Mouse (Mus musculus) stomach, postnatal 0 days (tissue): ENCODE results near the gene Rnf182.

Source experiments
- CTCF ChIP-seq: IDR thresholded peaks from 2 replicates; pipeline ENCODE4 v1.5.1; 2016; ENCODE audit warnings: antibody characterized with exemption, low read depth, mild to moderate bottlenecking, moderate library complexity
- EP300 ChIP-seq: optimal IDR thresholded peaks from 2 replicates; pipeline ENCODE3; 2016; ENCODE audit warnings: antibody characterized with exemption

GRCm38 (mm10) chr13:43637720-43638119, 22.2 kb downstream of the Rnf182 start:
- TF ChIP-seq CTCF, result no peak
- no peak for TF ChIP-seq EP300
